Mouse (Mus musculus) small intestine, adult 2 months (tissue): ENCODE measurements around the gene Intu. TPM values are rescaled to one million over a fixed set of nuclear protein-coding genes. Genes with fewer than 3 reads are reported as not detected.

Experiments used
- H3K27ac ChIP-seq: fragments of 200-500 bp; 2 replicates; pipeline ENCODE4 v1.5.1; 2012; ENCODE audit warnings: low read depth, low read length, control low read depth, inconsistent platforms; ENCODE audit not compliant: insufficient read depth
- H3K27me3 ChIP-seq: fragments of 200-500 bp; 2 replicates; pipeline ENCODE4 v1.6.1; 2012; ENCODE audit warnings: mild to moderate bottlenecking, moderate library complexity, low read length, inconsistent platforms; ENCODE audit not compliant: control insufficient read depth, insufficient read depth
- H3K36me3 ChIP-seq: fragments of 200-500 bp; 2 replicates; pipeline ENCODE4 v1.6.1; 2012; ENCODE audit warnings: mild to moderate bottlenecking, low read length, control low read depth, inconsistent platforms; ENCODE audit not compliant: control insufficient read depth, insufficient read depth
- H3K4me1 ChIP-seq: fragments of 200-500 bp; 2 replicates; pipeline ENCODE4 v1.6.1; 2012; ENCODE audit warnings: low read length, inconsistent platforms, mixed read lengths; ENCODE audit not compliant: control insufficient read depth, insufficient read depth, insufficient read length
- H3K4me3 ChIP-seq: fragments of 200-500 bp; 2 replicates; pipeline ENCODE4 v1.5.1; 2012; ENCODE audit warnings: low read depth, mild to moderate bottlenecking, control low read depth, inconsistent platforms, low read length, moderate library complexity
- CTCF ChIP-seq: fragments of 200-500 bp; IDR thresholded peaks from 2 replicates; pipeline ENCODE4 v1.5.1; 2012; ENCODE audit warnings: low read depth, mild to moderate bottlenecking, control low read depth, inconsistent platforms, low read length, moderate library complexity, mixed read lengths; ENCODE audit not compliant: insufficient replicate concordance, insufficient read length; ENCODE audit errors: extremely low read depth
- POLR2A ChIP-seq: fragments of 200-500 bp; IDR thresholded peaks from 2 replicates; pipeline ENCODE4 v1.6.1; 2012; ENCODE audit warnings: low read depth, mild to moderate bottlenecking, control low read depth, inconsistent platforms, low read length, moderate library complexity
- WGBS: fragments of 180-500 bp; shearing (Covaris S2); methylation state at CpG from one replicate; pipeline ENCODE4 v1.1.7; 2018; 5-methylcytosine and 5-hydroxymethylcytosine counted together
- polyA plus RNA-seq: library from polyadenylated mRNA; depleted of rRNA; stranded (reverse); fragments of >200 nt; gene quantifications from 2 replicates; pipeline ENCODE4 v1.2.3, GENCODE M21; 2012

Intu gene
- polyA plus RNA-seq, 1 experiment: 0.37 TPM

DNA sequence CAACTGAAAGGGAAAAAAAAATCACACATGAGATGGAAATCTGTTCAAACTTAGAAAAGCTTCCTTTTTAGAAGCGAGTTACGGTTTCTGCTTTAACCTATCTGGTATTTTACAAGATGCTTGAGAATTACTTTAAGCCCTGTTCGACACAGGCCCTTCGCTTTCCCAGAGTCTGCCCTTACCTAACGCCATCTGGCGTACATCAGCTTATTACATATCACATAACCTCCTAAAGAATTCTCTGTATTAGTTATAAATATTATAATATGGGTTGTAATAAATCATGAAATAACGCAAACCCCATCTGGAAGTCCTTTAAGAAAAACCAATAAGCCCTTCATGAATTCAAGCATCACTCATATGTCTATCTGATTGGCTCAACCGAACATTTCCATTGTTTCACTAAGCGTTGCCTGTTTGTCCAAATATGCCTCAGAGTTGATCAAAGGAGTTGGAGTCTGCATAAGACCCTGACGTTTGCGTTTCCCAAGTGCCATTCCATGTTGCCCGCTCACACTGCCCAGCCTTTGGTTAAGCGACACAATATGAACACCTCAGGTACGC lies 25.6 kb upstream of the Intu start:
- Histone ChIP-seq H3K36me3 (no peaks in the 10 kb centered on the region), H3K4me3 (no peak overlapping the region), H3K27me3 (no peaks in the 10 kb centered on the region), H3K4me1 (peaks cover 3% of the 10 kb centered on the region; the same call in 1 of the 2 replicates), H3K27ac (no peak overlapping the region)
- TF ChIP-seq POLR2A: no peak
- no peak for TF ChIP-seq CTCF
- WGBS: 90% methylated on average over 14 of the region's 14 CpGs

DNA sequence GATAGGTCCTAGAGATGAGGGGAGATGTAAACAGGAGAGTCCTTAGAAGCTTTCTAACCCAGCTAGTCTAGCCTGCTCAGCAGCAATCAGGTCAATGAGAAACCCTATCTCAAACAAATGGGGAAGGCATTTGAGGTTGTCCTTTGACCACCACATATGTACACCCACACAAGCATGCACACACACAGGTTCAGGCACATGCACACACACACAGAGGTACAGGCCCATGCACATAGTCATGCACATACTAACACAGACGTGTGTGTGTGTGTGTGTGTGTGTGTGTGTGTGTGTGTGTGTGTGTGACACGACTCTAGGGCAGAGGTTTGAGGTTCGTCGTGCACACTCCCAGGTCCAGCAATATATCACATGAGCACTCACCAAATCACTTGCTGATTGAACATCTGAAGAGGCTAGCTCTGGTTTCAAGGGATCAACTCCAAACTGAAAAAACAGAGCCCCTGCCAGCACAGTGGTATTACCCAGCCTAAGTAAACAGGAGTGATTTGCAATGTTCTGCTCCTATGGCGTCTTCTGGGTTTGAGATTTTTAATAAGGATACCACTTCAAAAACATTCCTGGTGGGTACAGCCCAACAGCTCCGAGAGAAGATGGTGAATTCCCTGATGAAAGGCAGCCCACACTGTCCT lies 22.0 kb upstream of the Intu start:
- H3K27ac ChIP-seq: no peak overlapping the region
- no peaks in the 10 kb centered on the region for H3K27me3 ChIP-seq
- H3K4me1 ChIP-seq: peaks cover 3% of the 10 kb centered on the region; the same call in 1 of the 2 replicates
- no peak overlapping the region for H3K4me3 ChIP-seq
- H3K36me3 ChIP-seq: no peaks in the 10 kb centered on the region
- WGBS: 76% methylated on average over 6 of the region's 6 CpGs
- no peak for TF ChIP-seq POLR2A
- TF ChIP-seq CTCF: no peak

DNA sequence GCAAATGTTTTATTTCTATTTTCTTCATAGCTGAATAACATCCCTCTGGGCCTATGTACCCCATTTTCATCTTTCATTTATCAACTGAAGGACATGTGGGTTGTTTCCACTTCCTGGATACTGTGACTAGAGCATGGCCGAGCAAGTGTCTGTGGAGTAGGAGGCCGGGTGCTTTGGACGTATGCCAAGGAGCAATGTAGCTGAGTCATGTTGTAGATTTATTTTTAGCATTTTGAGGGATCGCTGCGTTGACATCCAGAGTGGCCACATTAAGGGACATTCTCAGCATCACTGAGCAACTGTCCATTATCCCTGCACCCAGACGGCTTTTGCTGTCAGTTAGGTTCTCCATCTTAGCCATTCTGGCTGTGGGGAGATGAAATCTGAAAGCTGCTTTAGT lies 20.5 kb upstream of the Intu start:
- H3K36me3 ChIP-seq: no peaks in the 10 kb centered on the region
- H3K4me3 ChIP-seq: no peak overlapping the region
- TF ChIP-seq POLR2A: no peak
- no peak for TF ChIP-seq CTCF
- no peak overlapping the region for H3K27ac ChIP-seq
- 22% methylated on average over 6 of the region's 6 CpGs for WGBS
- H3K27me3 ChIP-seq: no peaks in the 10 kb centered on the region
- H3K4me1 ChIP-seq: peaks cover 3% of the 10 kb centered on the region; the same call in 1 of the 2 replicates

DNA sequence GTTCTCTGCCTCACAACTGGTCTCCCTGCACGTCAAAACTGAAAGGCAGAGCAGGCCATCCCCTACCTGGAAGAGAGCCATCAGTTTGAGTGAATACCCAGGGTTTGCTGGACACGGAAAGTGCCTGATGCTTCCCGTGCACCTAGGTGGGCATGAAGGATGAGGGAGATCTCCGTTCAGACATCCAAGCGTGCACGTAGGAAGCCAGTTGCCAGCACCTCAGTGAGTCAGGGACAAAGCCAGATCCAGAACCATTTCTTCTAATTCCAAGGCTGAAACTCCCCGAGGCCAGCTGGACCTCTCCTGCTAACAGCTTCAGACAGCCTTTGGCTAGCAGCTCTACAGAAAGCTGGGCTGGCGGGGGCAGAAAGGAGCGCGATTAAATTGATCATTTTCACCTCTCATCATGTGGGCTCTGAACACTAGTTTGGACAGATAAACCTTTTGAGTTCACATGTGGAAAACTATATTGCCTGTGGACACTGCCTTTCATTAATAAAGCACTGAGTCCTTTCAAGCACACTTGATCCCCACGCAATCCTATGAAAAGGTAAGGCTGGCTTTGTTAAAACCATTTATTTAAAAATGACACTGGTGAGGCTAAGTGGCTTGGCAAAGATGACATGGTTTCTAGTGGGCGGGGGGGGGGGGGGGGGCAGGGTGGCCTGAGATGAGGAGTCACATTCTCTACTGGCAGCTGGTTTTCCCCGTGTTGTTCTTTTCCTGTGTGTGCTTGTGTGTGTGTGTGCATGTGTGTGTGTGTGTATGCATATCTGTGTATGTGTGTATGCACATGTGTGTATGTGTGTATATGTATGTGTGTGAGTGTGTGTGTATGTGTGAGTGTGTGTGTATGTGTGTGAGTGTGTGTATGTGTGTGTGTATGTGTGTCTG lies 17.9 kb upstream of the Intu start:
- Histone ChIP-seq H3K27ac (no peak overlapping the region), H3K36me3 (no peaks in the 10 kb centered on the region), H3K27me3 (no peaks in the 10 kb centered on the region), H3K4me3 (no peak overlapping the region), H3K4me1 (peaks cover 3% of the 10 kb centered on the region; the same call in 1 of the 2 replicates)
- 85% methylated on average over 13 of the region's 13 CpGs for WGBS
- TF ChIP-seq CTCF (no peak), POLR2A (no peak)

DNA sequence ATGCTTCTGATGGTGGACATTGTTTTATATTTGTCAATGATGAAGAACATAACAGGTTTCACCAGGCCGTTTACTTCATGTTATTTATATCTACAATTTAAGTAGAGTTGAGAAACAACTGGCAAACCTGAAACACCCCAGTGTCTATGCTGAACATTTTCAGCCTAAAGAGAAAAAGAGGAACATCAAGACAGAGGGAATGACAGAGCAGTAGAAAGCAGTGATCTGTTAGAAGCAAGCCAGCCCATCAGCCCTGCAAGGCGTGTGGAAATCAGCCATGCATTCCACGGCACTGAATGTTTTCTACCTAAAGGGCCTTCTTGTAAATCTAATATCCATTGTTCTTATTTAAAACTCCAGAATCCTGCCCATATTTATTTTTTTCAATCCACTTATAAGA lies 12.8 kb upstream of the Intu start:
- H3K27me3 ChIP-seq: no peaks in the 10 kb centered on the region
- WGBS: 80% methylated on average over 3 of the region's 3 CpGs
- H3K36me3 ChIP-seq: no peaks in the 10 kb centered on the region
- no peak overlapping the region for H3K27ac ChIP-seq
- no peak overlapping the region for H3K4me3 ChIP-seq
- no peak for TF ChIP-seq CTCF
- TF ChIP-seq POLR2A: no peak
- no peaks in the 10 kb centered on the region for H3K4me1 ChIP-seq

DNA sequence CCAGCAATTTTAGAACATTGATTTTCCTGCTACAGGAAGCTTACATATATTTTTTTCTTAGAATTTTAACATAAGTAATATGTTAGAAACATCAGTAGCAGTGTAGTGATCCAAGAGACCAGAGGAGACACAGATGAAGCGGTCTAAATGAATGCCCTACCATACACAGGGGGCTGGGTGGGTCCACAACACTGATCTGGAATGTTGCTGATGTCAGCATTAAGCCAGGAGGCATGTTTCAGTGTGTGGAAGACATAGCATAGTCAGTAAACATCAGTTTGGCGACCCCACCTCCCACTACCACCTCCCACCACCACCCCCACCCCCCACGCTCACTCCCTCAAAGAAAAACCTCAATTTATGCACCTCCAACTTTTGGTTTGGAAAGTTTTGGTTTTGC lies 11.5 kb upstream of the Intu start:
- TF ChIP-seq POLR2A (no peak), CTCF (no peak)
- no peaks in the 10 kb centered on the region for H3K4me1 ChIP-seq
- WGBS: 71% methylated on average over 3 of the region's 3 CpGs

DNA sequence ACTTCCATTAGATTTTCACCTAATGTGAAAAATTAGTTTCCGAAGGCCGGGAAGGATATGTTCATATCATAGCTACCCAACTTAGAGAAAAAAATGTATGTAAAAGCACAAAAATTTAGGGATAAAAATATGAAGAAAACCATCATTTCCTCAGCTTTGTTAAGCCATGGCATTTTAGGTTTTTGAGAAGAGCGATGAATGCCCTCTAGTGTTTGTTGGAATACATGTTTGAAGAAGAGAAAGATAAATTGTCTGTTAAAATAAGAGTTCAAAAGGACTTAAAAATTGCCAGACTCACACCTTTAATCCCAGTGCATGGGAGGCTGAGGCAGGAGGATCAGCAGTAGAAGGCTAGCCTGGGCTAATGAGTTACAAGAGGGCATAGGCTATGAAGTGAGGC lies 10.5 kb upstream of the Intu start:
- no peaks in the 10 kb centered on the region for H3K36me3 ChIP-seq
- no peak overlapping the region for H3K4me3 ChIP-seq
- WGBS: 97% methylated on average over 3 of the region's 3 CpGs
- no peak overlapping the region for H3K27ac ChIP-seq
- TF ChIP-seq POLR2A: no peak
- no peak for TF ChIP-seq CTCF
- no peaks in the 10 kb centered on the region for H3K4me1 ChIP-seq
- H3K27me3 ChIP-seq: no peaks in the 10 kb centered on the region

More for the DNA sequence above, 11.5 kb upstream of the Intu start:
- Histone ChIP-seq H3K36me3 (no peaks in the 10 kb centered on the region), H3K4me3 (no peak overlapping the region), H3K27me3 (no peaks in the 10 kb centered on the region), H3K27ac (no peak overlapping the region)
